Mouse (Mus musculus) CH12.LX (cell line): ENCODE results near the gene Il17rc.
A peak's percentile ranks its signal among the peaks of the same experiment; 100 is the strongest.

Experiments used
- CTCF ChIP-seq, 2 experiments: IDR thresholded peaks in 1 of 2; conservative IDR thresholded peaks in 1 of 2; 2 replicates each; pipeline ENCODE4 v1.5.1; 2011 to 2012; ENCODE audit warnings: low read depth in 2 of 2, low read length in 2 of 2, improper control_type of control experiment in 1 of 2, inconsistent platforms in 1 of 2, mild to moderate bottlenecking in 1 of 2, moderate library complexity in 1 of 2
- E2F4 ChIP-seq: IDR thresholded peaks from 2 replicates; pipeline ENCODE4 v1.6.1; 2011; ENCODE audit warnings: low read depth, low read length, improper control_type of control experiment; ENCODE audit not compliant: insufficient replicate concordance
- ELF1 ChIP-seq: IDR thresholded peaks from 2 replicates; pipeline ENCODE4 v1.6.1; 2014; ENCODE audit warnings: low read depth, mild to moderate bottlenecking, inconsistent platforms, low read length, improper control_type of control experiment
- ETS1 ChIP-seq: conservative IDR thresholded peaks from 2 replicates; pipeline ENCODE4 v1.6.1; 2012; ENCODE audit warnings: low read depth, mild to moderate bottlenecking, inconsistent platforms, low read length, improper control_type of control experiment, moderate library complexity
- GABPA ChIP-seq: IDR thresholded peaks from 2 replicates; pipeline ENCODE4 v1.6.1; 2012; ENCODE audit warnings: low read depth, low read length, improper control_type of control experiment, inconsistent platforms; ENCODE audit not compliant: insufficient replicate concordance
- KAT2A ChIP-seq: IDR thresholded peaks from 2 replicates; pipeline ENCODE4 v1.6.1; 2012; ENCODE audit warnings: low read length, improper control_type of control experiment, inconsistent platforms; ENCODE audit not compliant: insufficient replicate concordance
- POLR2A ChIP-seq: IDR thresholded peaks from 2 replicates; pipeline ENCODE4 v1.6.1; 2011; ENCODE audit warnings: low read depth, mild to moderate bottlenecking, improper control_type of control experiment, low read length
- UBTF ChIP-seq: IDR thresholded peaks from 2 replicates; pipeline ENCODE4 v1.6.1; 2012; ENCODE audit warnings: low read depth, mild to moderate bottlenecking, inconsistent platforms, low read length, improper control_type of control experiment, moderate library complexity
- ZNF384 ChIP-seq: IDR thresholded peaks from 2 replicates; pipeline ENCODE4 v1.6.1; 2012; ENCODE audit warnings: low read depth, low read length, improper control_type of control experiment, inconsistent platforms

DNA sequence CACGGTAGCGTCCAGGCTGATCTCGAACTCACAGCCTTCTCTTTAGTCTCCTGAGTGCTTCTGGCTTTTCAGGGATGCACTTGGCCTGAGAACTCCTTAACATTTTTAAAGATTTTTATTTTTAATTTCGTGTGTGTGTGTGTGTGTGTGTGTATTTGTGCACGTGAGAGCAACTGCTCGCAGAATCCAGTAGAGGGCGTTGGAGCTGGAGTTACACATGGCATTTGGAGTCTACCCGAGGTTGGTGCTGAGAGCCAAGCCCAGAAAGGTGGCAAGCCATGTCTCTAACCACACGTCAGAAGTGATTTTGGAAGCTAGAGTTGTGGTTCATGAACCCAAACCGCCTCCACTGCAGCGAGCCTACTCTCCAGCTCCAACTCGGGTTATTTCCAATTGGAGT, 28.1 kb upstream of the Il17rc start:
- TF ChIP-seq E2F4 (no peak), CTCF (conservative IDR thresholded peaks at IDR 0.05 in 1 of 2, IDR thresholded peaks at IDR 0.05 in 1 of 2; ENCODE audit: low read depth in 2 of 2, low read length in 2 of 2) (peak in 1 of 2 experiments; percentile 57; a peak in 2 of 4 replicates), UBTF (no peak), GABPA (no peak), POLR2A (no peak), KAT2A (no peak), ELF1 (no peak), ZNF384 (no peak), ETS1 (no peak)
